Mouse (Mus musculus) limb, embryonic 15.5 days (tissue): ENCODE measurements around the gene Cox7b. TPM values are rescaled to one million over a fixed set of nuclear protein-coding genes. Genes with fewer than 3 reads are reported as not detected.
A peak's percentile ranks its signal among the peaks of the same experiment; 100 is the strongest.
"Not testable (repeated sequence)": the region's sequence is repeated elsewhere in the genome, so short reads cannot be mapped to it uniquely, and the experiment has no call there.

Experiments
- ATAC-seq: fragments of 200-750 bp; cut with Nextera tagmentation; 2 replicates; pipeline ENCODE4 v1.8.0; 2017; ENCODE audit warnings: low read depth, moderate TSS enrichment; ENCODE audit not compliant: insufficient number of reproducible peaks, low FRiP score, low TSS enrichment
- H3K27ac ChIP-seq: fragments of 300-500 bp; sonication (generic); 2 replicates; pipeline ENCODE4 v1.5.1; 2015; ENCODE audit warnings: moderate library complexity, mild to moderate bottlenecking, inconsistent platforms
- H3K27me3 ChIP-seq: fragments of 300-500 bp; sonication (generic); 2 replicates; pipeline ENCODE4 v1.6.1; 2015; ENCODE audit warnings: inconsistent platforms
- H3K36me3 ChIP-seq: fragments of 300-500 bp; sonication (generic); 2 replicates; pipeline ENCODE4 v1.6.1; 2015; ENCODE audit warnings: inconsistent platforms
- H3K4me1 ChIP-seq: fragments of 300-500 bp; sonication (generic); 2 replicates; pipeline ENCODE4 v1.6.1; 2015; ENCODE audit warnings: inconsistent platforms
- H3K4me2 ChIP-seq: fragments of 300-500 bp; sonication (generic); 2 replicates; pipeline ENCODE4 v1.6.1; 2015; ENCODE audit warnings: mild to moderate bottlenecking, inconsistent platforms
- H3K4me3 ChIP-seq: fragments of 300-500 bp; sonication (generic); 2 replicates; pipeline ENCODE4 v1.5.1; 2015; ENCODE audit warnings: mild to moderate bottlenecking, inconsistent platforms
- H3K9ac ChIP-seq: fragments of 300-500 bp; sonication (generic); 2 replicates; pipeline ENCODE4 v1.6.1; 2015; ENCODE audit warnings: inconsistent platforms
- H3K9me3 ChIP-seq: fragments of 300-500 bp; sonication (generic); 2 replicates; pipeline ENCODE4 v1.6.1; 2016; ENCODE audit warnings: inconsistent platforms
- WGBS: fragments of 180-500 bp; shearing (Covaris S2); methylation state at CpG from one replicate; pipeline ENCODE4 v1.1.7; 2015; 5-methylcytosine and 5-hydroxymethylcytosine counted together
- polyA plus RNA-seq: library from polyadenylated mRNA; unstranded; fragments of >200 nt; fragmentation: Nextera tagmentation; extraction: Ambion mirVana; gene quantifications from 2 replicates; pipeline ENCODE4 v1.2.1, GENCODE M21; 2015

Cox7b gene
- 342 and 357 TPM in 2 replicates for polyA plus RNA-seq

DNA sequence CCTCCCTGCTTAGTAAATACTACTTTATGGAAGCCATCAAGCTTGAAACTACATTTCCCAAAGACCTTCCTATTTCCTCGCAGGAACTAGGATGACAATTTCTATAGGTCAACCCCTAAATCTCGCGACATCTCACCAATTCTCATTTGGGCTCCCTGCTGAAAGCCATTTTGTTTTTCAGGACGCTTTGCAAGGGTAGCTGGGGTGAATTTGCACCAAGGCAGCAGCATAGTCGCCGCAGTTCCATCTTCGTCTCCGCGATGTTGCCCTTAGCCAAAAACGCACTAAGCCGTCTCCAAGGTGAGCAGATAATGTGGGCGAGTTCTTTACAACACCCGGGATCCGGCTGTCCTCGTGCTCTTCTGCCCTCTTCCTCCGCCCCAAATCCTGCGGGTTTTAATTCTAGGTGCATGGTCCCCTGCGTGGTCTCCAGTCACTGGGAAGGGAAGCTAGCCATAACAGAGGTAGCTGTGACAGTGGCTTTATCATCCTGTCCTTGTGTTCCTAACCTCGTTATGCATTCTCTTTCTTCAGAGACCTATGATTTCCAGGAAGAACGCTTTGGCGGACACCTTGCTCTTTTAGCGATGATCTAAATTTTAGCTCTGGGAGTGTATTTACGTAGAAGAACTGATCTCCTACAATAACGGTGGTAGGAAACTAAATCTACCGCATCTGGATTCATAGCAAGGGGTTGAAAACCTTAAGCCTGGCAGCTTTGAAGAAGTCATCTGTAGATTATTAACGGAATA is at the start of gene Cox7b:
Gene Cox7b, plus strand, starts transcription at position 130 of the 752 bp plus-strand sequence.
- ATAC-seq = no peak

DNA sequence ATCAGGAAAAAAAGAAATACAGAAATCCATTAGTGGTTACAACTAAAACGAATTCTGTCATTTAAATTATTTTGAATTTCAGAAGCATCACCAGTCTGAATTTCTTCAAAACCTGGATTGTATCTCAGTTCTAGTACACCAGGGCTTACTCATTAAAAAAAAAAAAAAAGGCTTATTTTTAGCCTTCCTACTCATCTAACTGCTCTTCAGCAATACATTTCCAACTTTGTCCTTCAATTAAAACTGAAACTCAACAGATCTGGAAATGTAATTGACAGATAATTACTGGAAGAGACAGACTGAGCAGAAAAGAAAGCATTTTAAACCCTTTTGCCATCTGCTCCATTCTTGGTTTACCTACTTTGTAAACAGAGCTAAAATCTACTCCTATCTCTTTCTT is 13.9 kb upstream of the Cox7b start:
- Histone ChIP-seq H3K4me2 (no peak overlapping the region), H3K27me3 (no peaks in the 10 kb centered on the region), H3K27ac (no peak overlapping the region), H3K9me3 (no peaks in the 10 kb centered on the region), H3K36me3 (no peaks in the 10 kb centered on the region), H3K4me3 (no peak overlapping the region), H3K9ac (no peak overlapping the region), H3K4me1 (no peaks in the 10 kb centered on the region)
- no peak for ATAC-seq
- 72% methylated on average over 1 of the region's 1 CpGs for WGBS

More for the DNA sequence above, at the start of gene Cox7b:
- no peaks in the 10 kb centered on the region for H3K4me1 ChIP-seq
- 13% methylated on average over 26 of the region's 26 CpGs for WGBS
- 0 out of 2 replicates have a peak, but pooled peaks cover 2% of the 10 kb centered on the region for H3K27me3 ChIP-seq
- H3K9me3 ChIP-seq = no peaks in the 10 kb centered on the region
- peak within 1 kb of the TSS; percentile 31 for H3K4me2 ChIP-seq
- H3K9ac ChIP-seq = peak within 1 kb of the TSS; percentile 68
- H3K27ac ChIP-seq = peak within 1 kb of the TSS; percentile 91
- H3K36me3 ChIP-seq = peaks cover 4% of the 10 kb centered on the region; the same call in 1 of the 2 replicates
- H3K4me3 ChIP-seq = peak within 1 kb of the TSS; percentile 55

DNA sequence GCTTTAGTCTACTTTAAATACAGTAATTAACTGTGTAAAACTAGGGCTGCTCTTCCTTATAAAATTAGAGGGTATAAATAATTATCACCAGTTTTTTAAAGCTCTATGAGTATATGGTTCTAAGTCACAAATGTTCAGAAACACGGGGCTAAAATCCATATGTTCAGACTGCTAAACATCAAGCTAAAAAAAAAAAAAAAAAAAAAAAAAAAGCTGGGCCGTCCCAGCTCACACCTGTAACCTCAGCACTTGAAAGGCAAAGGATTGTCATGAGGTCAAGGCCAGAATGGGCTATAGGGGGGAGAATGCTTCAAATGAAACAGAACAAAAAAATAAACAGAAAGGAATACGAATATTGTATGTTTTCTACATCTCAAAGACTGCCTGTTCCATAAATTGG is 4.7 kb upstream of the Cox7b start:
- peak overlapping the region; percentile 31 for H3K4me2 ChIP-seq
- 0 out of 2 replicates have a peak, but pooled peaks cover 5% of the 10 kb centered on the region for H3K4me1 ChIP-seq
- no peak for ATAC-seq
- H3K27me3 ChIP-seq = 0 out of 2 replicates have a peak, but pooled peaks cover 2% of the 10 kb centered on the region
- peak overlapping the region; percentile 57 for H3K4me3 ChIP-seq
- WGBS = 11% methylated on average over 3 of the region's 3 CpGs
- no peaks in the 10 kb centered on the region for H3K9me3 ChIP-seq
- H3K9ac ChIP-seq = no peak overlapping the region
- H3K36me3 ChIP-seq = no peaks in the 10 kb centered on the region
- no peak overlapping the region for H3K27ac ChIP-seq

DNA sequence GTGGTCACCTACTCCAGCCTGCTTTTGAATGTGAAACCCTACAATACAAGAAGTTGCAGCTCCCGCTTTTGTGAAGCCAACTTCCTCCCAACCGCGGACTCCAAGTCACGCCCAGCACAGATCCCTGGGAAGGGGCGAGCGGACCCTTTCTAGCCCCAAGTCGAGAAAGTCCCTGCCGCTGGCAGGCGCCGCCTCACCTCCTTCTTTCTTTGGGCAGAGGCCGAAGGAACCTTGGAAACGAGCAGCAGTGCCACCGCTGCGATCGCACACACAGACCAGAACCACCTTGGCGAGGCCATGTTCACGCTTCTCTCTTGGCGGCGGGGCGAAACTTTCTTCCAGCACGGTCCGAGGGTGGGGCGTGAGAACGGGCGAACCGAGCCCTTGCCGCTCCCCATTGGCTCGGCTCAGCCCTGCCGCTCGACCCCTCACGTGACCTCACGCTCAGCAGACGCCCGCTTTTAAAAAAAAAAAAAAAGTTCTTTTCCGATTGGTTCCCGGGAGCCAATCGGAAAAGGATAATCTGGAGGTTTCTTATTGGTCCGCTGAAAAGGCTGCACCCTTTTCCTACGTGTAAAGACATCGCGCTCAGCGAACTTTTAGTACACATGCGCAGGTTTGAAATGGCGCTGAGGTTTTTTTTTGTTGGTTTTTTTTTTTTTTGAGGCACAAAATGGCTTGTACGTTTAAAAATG is 3.9 kb upstream of the Cox7b start, which contains the start of gene Magt1:
Gene Magt1, minus strand, starts transcription at position 442 of the 695 bp plus-strand sequence.
- Histone ChIP-seq H3K4me3 (peak within 1 kb of the TSS; percentile 57), H3K36me3 (no peaks in the 10 kb centered on the region), H3K9ac (peak within 1 kb of the TSS; percentile 42), H3K4me1 (0 out of 2 replicates have a peak, but pooled peaks cover 5% of the 10 kb centered on the region), H3K27me3 (0 out of 2 replicates have a peak, but pooled peaks cover 2% of the 10 kb centered on the region), H3K9me3 (no peaks in the 10 kb centered on the region), H3K27ac (peak within 1 kb of the TSS; percentile 93), H3K4me2 (peak within 1 kb of the TSS; percentile 40)
- WGBS = 24% methylated on average over 45 of the region's 45 CpGs
- peak; percentile 93 for ATAC-seq

DNA sequence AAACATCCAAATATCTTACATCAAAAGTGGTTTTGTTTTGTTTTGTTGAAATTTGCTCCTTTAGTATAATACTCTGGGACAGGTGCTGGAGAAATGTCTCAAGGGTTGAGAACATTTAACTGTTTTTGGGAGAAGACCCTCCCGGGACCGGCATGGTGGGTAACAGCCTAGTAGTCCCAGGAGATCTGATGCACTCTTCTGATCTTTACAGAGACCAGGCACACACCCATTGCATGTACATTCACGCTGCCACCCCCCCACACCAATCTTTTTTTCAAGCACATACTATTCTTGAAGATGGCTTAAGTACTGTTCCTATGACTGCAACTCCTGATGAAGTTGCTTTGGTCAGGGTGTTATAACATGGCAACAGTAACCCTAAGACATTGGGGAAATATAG is 2.9 kb upstream of the Cox7b start:
- no peak overlapping the region for H3K4me3 ChIP-seq
- peak overlapping the region; percentile 82 for H3K27ac ChIP-seq
- WGBS = 77% methylated on average over 3 of the region's 3 CpGs
- H3K4me2 ChIP-seq = peak overlapping the region; percentile 40; the same call in 1 of the 2 replicates
- ATAC-seq = no peak
- 0 out of 2 replicates have a peak, but pooled peaks cover 2% of the 10 kb centered on the region for H3K27me3 ChIP-seq
- 0 out of 2 replicates have a peak, but pooled peaks cover 5% of the 10 kb centered on the region for H3K4me1 ChIP-seq
- no peaks in the 10 kb centered on the region for H3K36me3 ChIP-seq
- H3K9me3 ChIP-seq = no peaks in the 10 kb centered on the region
- no peak overlapping the region for H3K9ac ChIP-seq

DNA sequence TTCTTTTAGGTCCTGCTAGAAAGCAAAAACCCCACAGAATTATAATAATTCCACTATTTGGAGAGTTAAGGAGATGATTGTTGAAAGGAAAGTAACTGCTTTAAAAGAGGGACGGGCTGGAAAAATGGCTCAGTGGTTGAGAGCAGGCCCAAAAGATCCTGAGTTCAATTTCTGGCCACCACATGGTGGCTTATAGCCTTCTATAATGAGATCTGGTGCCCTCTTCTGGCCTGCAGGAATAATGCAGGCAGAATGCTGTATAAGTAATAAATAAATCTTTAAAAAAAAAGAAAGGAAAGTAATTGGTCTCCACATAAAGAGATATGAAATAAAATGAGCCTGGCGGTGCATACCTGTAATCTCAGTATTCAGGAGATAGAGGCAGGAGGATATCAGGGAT is 2.3 kb upstream of the Cox7b start:
- H3K9ac ChIP-seq = no peak overlapping the region
- no peak overlapping the region for H3K27ac ChIP-seq
- WGBS = 19% methylated on average over 2 of the region's 2 CpGs
- H3K9me3 ChIP-seq = no peaks in the 10 kb centered on the region
- H3K4me2 ChIP-seq = no peak overlapping the region
- no peaks in the 10 kb centered on the region for H3K36me3 ChIP-seq
- H3K4me3 ChIP-seq = no peak overlapping the region
- no peak for ATAC-seq
- H3K4me1 ChIP-seq = 0 out of 2 replicates have a peak, but pooled peaks cover 5% of the 10 kb centered on the region
- 0 out of 2 replicates have a peak, but pooled peaks cover 2% of the 10 kb centered on the region for H3K27me3 ChIP-seq

DNA sequence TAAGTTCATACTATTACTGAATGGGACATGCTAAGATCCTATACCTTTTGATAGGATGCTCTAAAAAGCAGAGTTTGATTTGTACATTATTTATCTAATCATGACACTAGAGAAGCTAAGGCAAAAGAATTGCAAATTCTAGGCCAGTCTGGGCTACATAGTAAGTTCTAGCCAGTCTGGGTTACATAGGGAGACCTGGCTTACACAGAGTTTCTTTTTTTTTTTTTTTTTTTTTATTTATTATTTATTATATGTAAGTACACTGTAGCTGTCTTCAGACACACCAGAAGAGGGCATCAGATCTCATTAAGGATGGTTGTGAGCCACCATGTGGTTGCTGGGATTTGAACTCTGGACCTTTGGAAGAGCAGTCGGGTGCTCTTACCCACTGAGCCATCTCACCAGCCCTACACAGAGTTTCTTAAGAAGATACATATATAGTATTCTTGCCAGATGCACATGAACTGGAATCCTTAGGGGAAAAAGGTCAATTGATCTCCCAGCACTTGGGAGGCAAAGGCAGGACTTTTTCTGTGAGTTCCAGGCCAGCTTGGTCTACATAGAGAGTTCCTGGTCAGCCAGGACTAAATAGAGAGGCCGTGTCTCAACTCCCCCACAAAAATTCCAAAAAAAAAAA is 641 bp upstream of the Cox7b start:
- WGBS = 68% methylated on average over 2 of the region's 2 CpGs
- not testable (repeated sequence) for H3K4me3 ChIP-seq, ATAC-seq

DNA sequence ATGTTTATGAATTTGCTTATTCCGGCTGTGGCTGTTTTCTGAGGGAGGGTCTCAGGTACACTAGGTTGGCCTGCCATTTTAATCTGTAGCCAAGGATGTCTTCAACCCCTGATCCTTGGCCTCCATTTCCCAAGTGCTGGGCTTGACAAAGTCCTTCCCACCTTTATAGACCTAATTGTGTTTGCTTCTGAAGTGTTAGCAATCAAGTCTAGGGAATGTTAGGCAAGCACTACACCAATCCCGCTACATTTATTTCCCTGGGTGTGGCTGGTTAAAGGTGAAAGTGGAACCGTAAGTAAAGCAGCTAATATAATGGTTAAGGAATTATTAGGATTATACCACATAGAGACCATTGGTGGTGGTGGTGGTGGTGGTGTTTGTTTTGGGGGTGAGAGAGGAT is 1.6 kb downstream of the Cox7b start:
- WGBS = 79% methylated on average over 3 of the region's 3 CpGs
- H3K36me3 ChIP-seq = peaks cover 8% of the 10 kb centered on the region
- H3K27me3 ChIP-seq = no peaks in the 10 kb centered on the region
- H3K9ac ChIP-seq = no peak overlapping the region
- no peak for ATAC-seq
- H3K4me2 ChIP-seq = no peak overlapping the region; the same call in 1 of the 2 replicates
- no peak overlapping the region for H3K4me3 ChIP-seq
- no peaks in the 10 kb centered on the region for H3K4me1 ChIP-seq
- no peak overlapping the region for H3K27ac ChIP-seq
- no peaks in the 10 kb centered on the region for H3K9me3 ChIP-seq

More for the DNA sequence above, 641 bp upstream of the Cox7b start:
- not testable (repeated sequence) for H3K4me2 ChIP-seq, H3K27me3 ChIP-seq, H3K36me3 ChIP-seq, H3K9me3 ChIP-seq, H3K4me1 ChIP-seq, H3K9ac ChIP-seq, H3K27ac ChIP-seq

DNA sequence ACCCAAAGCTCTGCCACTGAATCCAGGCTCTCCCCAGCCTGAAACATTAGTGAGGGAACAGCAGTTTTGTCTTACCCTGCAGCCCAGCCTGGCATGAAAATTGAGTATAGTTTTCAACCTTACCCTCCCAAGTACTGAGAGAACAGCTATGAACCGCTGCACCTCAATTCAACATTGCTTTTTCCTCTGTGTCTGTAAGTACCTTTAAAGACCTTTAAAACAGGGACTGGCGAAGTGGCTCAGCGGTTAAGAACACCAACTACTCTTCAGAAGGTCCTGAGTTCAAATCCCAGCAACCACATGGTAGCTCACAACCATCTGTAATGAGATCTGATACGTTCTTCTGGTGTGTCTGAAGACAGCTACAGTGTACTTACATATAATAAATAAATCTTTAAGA is 2.0 kb downstream of the Cox7b start:
- H3K4me3 ChIP-seq = no peak overlapping the region
- no peak overlapping the region for H3K4me2 ChIP-seq
- H3K9ac ChIP-seq = no peak overlapping the region
- no peak for ATAC-seq
- H3K4me1 ChIP-seq = no peaks in the 10 kb centered on the region
- no peaks in the 10 kb centered on the region for H3K9me3 ChIP-seq
- H3K27me3 ChIP-seq = no peaks in the 10 kb centered on the region
- WGBS = 87% methylated on average over 4 of the region's 4 CpGs
- peaks cover 8% of the 10 kb centered on the region for H3K36me3 ChIP-seq
- H3K27ac ChIP-seq = no peak overlapping the region

DNA sequence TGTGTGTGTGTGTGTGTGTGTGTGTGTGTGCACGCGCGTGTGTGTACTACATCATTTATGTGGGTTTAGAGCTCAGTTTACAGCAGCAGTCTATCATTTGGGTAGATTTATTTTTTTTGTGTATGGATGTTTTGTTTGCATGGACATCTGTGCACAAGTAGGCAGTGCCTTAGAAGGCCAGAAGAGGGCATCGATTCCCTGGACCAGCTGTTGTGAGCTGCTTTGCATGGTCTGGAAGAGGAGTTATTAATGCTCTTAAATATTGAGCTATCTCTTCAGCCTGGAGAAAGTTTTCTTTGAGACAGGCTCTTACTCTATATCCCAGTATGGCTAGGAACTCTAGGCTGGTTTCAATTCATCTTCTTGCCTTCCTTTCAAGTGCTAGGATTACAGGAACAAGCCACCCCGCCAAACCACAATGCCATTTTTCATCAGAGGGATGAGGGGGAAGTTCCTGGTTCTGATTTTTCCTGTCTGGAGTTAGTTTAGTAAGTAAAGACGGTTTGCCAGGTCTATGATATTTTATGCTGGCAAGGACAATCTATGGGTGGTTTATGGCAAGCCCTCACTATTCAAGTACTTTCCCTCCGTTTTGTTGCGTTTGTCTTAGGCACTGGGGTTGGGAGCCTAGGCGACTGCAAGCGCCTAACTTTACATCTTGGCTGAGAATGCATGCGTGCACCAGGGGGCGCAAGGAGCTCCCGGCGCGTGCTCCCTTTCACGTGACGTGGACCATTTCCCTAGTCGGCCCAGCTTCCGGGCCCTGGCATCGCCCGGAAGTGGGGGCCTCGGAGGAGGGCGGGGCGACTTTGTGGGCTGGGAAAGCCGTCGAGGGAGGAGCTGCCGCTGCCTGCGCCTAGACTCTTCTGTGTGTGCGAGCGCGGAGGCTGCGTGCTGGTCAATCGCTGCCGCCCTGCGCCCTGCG is 11.2 kb downstream of the Cox7b start, which contains the start of gene Atp7a:
Gene Atp7a, plus strand, starts transcription at position 859 of the 925 bp plus-strand sequence.
- no peaks in the 10 kb centered on the region; the same call in 1 of the 2 replicates for H3K36me3 ChIP-seq
- peak within 1 kb of the TSS; percentile 49 for H3K4me3 ChIP-seq
- peak within 1 kb of the TSS; percentile 32; the same call in 1 of the 2 replicates for H3K9ac ChIP-seq
- H3K4me2 ChIP-seq = peak within 1 kb of the TSS; percentile 42
- no peaks in the 10 kb centered on the region for H3K27me3 ChIP-seq
- peak within 1 kb of the TSS; percentile 75 for H3K27ac ChIP-seq
- H3K4me1 ChIP-seq = no peaks in the 10 kb centered on the region
- 20% methylated on average over 36 of the region's 36 CpGs for WGBS
- no peaks in the 10 kb centered on the region for H3K9me3 ChIP-seq
- ATAC-seq = peak; percentile 88

DNA sequence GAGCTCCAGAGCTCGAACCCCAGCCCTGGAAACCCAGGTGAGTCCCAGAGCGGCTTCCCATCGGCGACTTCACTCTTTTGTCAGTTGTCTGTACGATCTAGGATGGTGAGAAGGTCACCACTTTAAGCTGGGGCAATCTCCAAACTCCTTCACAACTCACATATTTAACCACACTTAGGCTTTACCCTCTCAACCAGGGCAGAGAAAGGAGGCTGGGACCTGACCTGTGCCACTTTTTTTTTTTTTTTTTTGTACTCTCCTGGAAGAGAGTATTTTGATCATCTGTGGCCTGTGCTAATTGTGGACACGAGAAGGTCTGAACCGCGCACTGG is 11.8 kb downstream of the Cox7b start:
- ATAC-seq = no peak
- 25% methylated on average over 8 of the region's 8 CpGs for WGBS
- Histone ChIP-seq H3K4me3 (peak overlapping the region; percentile 49), H3K36me3 (no peaks in the 10 kb centered on the region), H3K4me1 (no peaks in the 10 kb centered on the region), H3K9me3 (no peaks in the 10 kb centered on the region), H3K27ac (peak overlapping the region; percentile 70; the same call in 1 of the 2 replicates), H3K27me3 (no peaks in the 10 kb centered on the region), H3K4me2 (peak overlapping the region; percentile 42; the same call in 1 of the 2 replicates), H3K9ac (peak overlapping the region; percentile 32; the same call in 1 of the 2 replicates)
